ENCODE assay signal across 9 mouse cellular contexts in the genomic region with DNA sequence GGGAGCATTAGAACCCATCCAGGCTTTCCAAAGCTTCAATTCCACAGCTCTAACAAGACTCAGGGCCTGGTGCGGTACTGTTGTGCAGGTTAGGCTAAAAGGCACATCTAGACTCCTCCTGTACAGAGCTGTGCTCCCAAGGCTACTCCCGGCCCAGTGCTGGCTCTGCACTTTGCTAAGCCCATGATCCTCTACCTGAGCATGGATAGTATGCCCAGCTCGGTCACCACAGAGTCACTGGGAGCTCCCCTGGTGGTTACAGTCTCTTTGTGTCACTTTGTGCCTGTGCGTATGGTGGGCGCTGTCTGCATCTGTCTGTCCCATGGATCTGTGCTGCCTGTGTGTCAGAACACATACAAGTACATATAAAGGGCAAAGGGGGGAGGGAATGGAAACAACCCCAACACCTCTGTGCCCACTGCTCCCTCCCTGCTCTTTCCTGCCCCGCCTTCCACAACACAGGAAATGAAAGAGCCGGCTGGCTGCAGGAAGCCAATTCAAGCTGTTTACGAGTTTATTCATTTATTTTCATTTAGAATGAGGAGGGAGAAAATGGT. TPM values are rescaled to one million over a fixed set of nuclear protein-coding genes. Genes with fewer than 3 reads are reported as not detected.
DNase-seq lines count a peak whose midpoint lies in the region; ATAC-seq and TF ChIP-seq lines count a peak whose summit lies in the region.
"Had no signal": no experiment of that assay in that cellular context is flagged by ENCODE, and none has a peak within 500 bp of the region (broad histone marks: within the 10 kb centered on the region; RNA-seq: fewer than 3 reads in every experiment).

No protein-coding gene starts in this region.

- peak; percentile 5; the same call in 1 of the 2 replicates for ATAC-seq in granulocyte monocyte progenitor cell, adult 5-6 weeks (replicated peaks; ENCODE audit: poor library complexity, severe bottlenecking)
- ATAC-seq in intestine, embryonic 15.5 days: peak; percentile 59
- ATAC-seq in frontal cortex, adult (ENCODE audit: low TSS enrichment): no peak

- peak; percentile 74 to 76 for DNase-seq in lung, adult 18-20 months
- no peak for DNase-seq in right cerebral cortex, postnatal 14 days

- peaks cover 19% of the 10 kb centered on the region; the same call in 1 of the 2 replicates for H3K36me3 ChIP-seq in E14TG2a.4 (ENCODE audit: insufficient read depth, low read length)
- H3K36me3 ChIP-seq in intestine, embryonic 15.5 days: no peaks in the 10 kb centered on the region

- peak overlapping the region; percentile 71 for H3K27ac ChIP-seq in bone marrow, adult 2 months (ENCODE audit: control insufficient read depth, insufficient read depth, low read depth, low read length, poor library complexity)
- peak overlapping the region; percentile 87 for H3K27ac ChIP-seq in intestine, embryonic 15.5 days
- peak overlapping the region; percentile 80 for H3K27ac ChIP-seq in olfactory bulb, adult 2 months (ENCODE audit: insufficient read depth, low read depth, low read length)

- peak overlapping the region; percentile 30 for H3K4me2 ChIP-seq in intestine, embryonic 15.5 days (replicated peaks)

- H3K4me1 ChIP-seq in E14TG2a.4 (replicated peaks; ENCODE audit: low read depth, low read length): peaks cover 92% of the 10 kb centered on the region
- peaks cover 13% of the 10 kb centered on the region for H3K4me1 ChIP-seq in bone marrow, adult 2 months (ENCODE audit: control insufficient read depth, insufficient read depth, low read length)
- peaks cover 48% of the 10 kb centered on the region for H3K4me1 ChIP-seq in intestine, embryonic 15.5 days (replicated peaks)
- peaks cover 30% of the 10 kb centered on the region for H3K4me1 ChIP-seq in olfactory bulb, adult 2 months (ENCODE audit: control insufficient read depth, insufficient read depth, low read length)

- no peak overlapping the region for H3K9ac ChIP-seq in intestine, embryonic 15.5 days

- H3K27me3 ChIP-seq in E14TG2a.4 (ENCODE audit: insufficient read depth, low read length): no peaks in the 10 kb centered on the region
- H3K27me3 ChIP-seq in intestine, embryonic 15.5 days (replicated peaks): no peaks in the 10 kb centered on the region

- H3K4me3 ChIP-seq in E14TG2a.4 (replicated peaks; ENCODE audit: low read length): peak overlapping the region; percentile 75
- peak overlapping the region; percentile 53 for H3K4me3 ChIP-seq in bone marrow, adult 2 months (replicated peaks; ENCODE audit: control insufficient read depth, low read depth, low read length)
- H3K4me3 ChIP-seq in intestine, embryonic 15.5 days (replicated peaks): no peak overlapping the region
- H3K4me3 ChIP-seq in olfactory bulb, adult 2 months (ENCODE audit: insufficient read depth, low read depth, low read length): no peak overlapping the region

- WGBS in bone marrow, adult 2 months: 13% methylated on average over 8 of the region's 8 CpGs
- 41% methylated on average over 8 of the region's 8 CpGs for WGBS in intestine, embryonic 15.5 days
- WGBS in olfactory bulb, adult 2 months: 50% methylated on average over 8 of the region's 8 CpGs

- TF ChIP-seq POLR2A in bone marrow, adult 2 months (IDR thresholded peaks at IDR 0.05; ENCODE audit: borderline replicate concordance, control insufficient read depth, low read depth, low read length): no peak
- TF ChIP-seq POLR2A in olfactory bulb, adult 2 months (IDR thresholded peaks at IDR 0.05; ENCODE audit: insufficient read depth, low read depth, low read length): no peak

- H3K9me3 ChIP-seq in E14TG2a.4 (ENCODE audit: low read length): no peaks in the 10 kb centered on the region
- H3K9me3 ChIP-seq in intestine, embryonic 15.5 days: no peaks in the 10 kb centered on the region

- no peak for TF ChIP-seq CTCF in E14TG2a.4 (conservative IDR thresholded peaks at IDR 0.05; ENCODE audit: low read length)
- 0 out of 2 replicates have a peak, but pooled peaks have one; percentile 19 for TF ChIP-seq CTCF in bone marrow, adult 2 months (IDR thresholded peaks at IDR 0.05; ENCODE audit: control insufficient read depth, insufficient read depth, low read length)
- TF ChIP-seq CTCF in olfactory bulb, adult 2 months (IDR thresholded peaks at IDR 0.05; ENCODE audit: insufficient read depth, low read depth, low read length): no peak

RNA-seq across cellular contexts. Expression of a gene that starts 3.6 kb away (rescaled TPM):
- polyA plus RNA-seq in bone marrow, adult 2 months (2011; ENCODE audit: insufficient read depth, insufficient read length, low replicate concordance, missing spikeins): 98.0 and 152 TPM in 2 replicates
- total RNA-seq in granulocyte monocyte progenitor cell, adult 5-6 weeks (2014; fragmentation: Nextera tagmentation): 140 and 158 TPM in 2 replicates
- total RNA-seq in granulocyte monocyte progenitor cell, adult 5-6 weeks (2017): 95.1 and 117 TPM in 2 replicates
- polyA plus RNA-seq in intestine, embryonic 15.5 days (2015; fragmentation: Nextera tagmentation; extraction: Ambion mirVana): 2.2 and 2.8 TPM in 2 replicates
- polyA plus RNA-seq in olfactory bulb, adult 2 months (2012; ENCODE audit: insufficient read depth, insufficient read length, low replicate concordance, missing spikeins): not detected in 2 replicates

RNA-seq across cellular contexts. Expression of a gene that starts 39.4 kb away (rescaled TPM):
- polyA plus RNA-seq in bone marrow, adult 2 months (2011; ENCODE audit: insufficient read depth, insufficient read length, low replicate concordance, missing spikeins): 0.61 TPM in 1 of 2 replicates, not detected in the other
- total RNA-seq in granulocyte monocyte progenitor cell, adult 5-6 weeks (2014; fragmentation: Nextera tagmentation): 2.0 TPM in 2 replicates
- total RNA-seq in granulocyte monocyte progenitor cell, adult 5-6 weeks (2017): 0.34 and 0.82 TPM in 2 replicates
- polyA plus RNA-seq in intestine, embryonic 15.5 days (2015; fragmentation: Nextera tagmentation; extraction: Ambion mirVana): 12.2 and 12.6 TPM in 2 replicates
- polyA plus RNA-seq in olfactory bulb, adult 2 months (2012; ENCODE audit: insufficient read depth, insufficient read length, low replicate concordance, missing spikeins): not detected in 2 replicates
- total RNA-seq: heart, postnatal 36 days had no signal

RNA-seq across cellular contexts. Expression of a gene that starts 44.1 kb away (rescaled TPM):
- polyA plus RNA-seq in bone marrow, adult 2 months (2011; ENCODE audit: insufficient read depth, insufficient read length, low replicate concordance, missing spikeins): 51.9 and 92.5 TPM in 2 replicates
- total RNA-seq in granulocyte monocyte progenitor cell, adult 5-6 weeks (2014; fragmentation: Nextera tagmentation): 63.8 and 77.3 TPM in 2 replicates
- 159 and 201 TPM in 2 replicates for total RNA-seq in granulocyte monocyte progenitor cell, adult 5-6 weeks (2017)
- polyA plus RNA-seq in intestine, embryonic 15.5 days (2015; fragmentation: Nextera tagmentation; extraction: Ambion mirVana): 411 and 413 TPM in 2 replicates
- polyA plus RNA-seq in olfactory bulb, adult 2 months (2012; ENCODE audit: insufficient read depth, insufficient read length, low replicate concordance, missing spikeins): not detected in 2 replicates

Comparison
In these comparisons a context has a peak if more than half of its experiments do, and no peak if none do; other contexts are left out.
1. H3K4me3 ChIP-seq: peak in E14TG2a.4 (single experiment) and bone marrow, adult 2 months (single experiment); none in intestine, embryonic 15.5 days (single experiment) and olfactory bulb, adult 2 months (single experiment).
2. RNA of a gene that starts 3.6 kb away (polyA plus RNA-seq): 98.0 to 152 TPM in bone marrow, adult 2 months and not detected in olfactory bulb, adult 2 months; 2.2 to 2.8 TPM in intestine, embryonic 15.5 days; every median in the first group is over 10 times any median in the second.
3. RNA of a gene that starts 44.1 kb away (polyA plus RNA-seq): 411 to 413 TPM in intestine, embryonic 15.5 days and 51.9 to 92.5 TPM in bone marrow, adult 2 months; not detected in olfactory bulb, adult 2 months; every median in the first group is over 10 times any median in the second.
4. Peak in every context shown above with its lines, with median percentiles within 50 percentile points of each other: H3K27ac ChIP-seq.